Mouse (Mus musculus) C2C12 (cell line): ENCODE data around the gene Ano8.
A peak's percentile ranks its signal among the peaks of the same experiment; 100 is the strongest.

Experiments
- CEBPB ChIP-seq: IDR thresholded peaks from one replicate; pipeline ENCODE4 v1.6.1; 2011; ENCODE audit warnings: low read depth, mild to moderate bottlenecking, control low read depth, moderate library complexity
- CTCF ChIP-seq: IDR thresholded peaks from one replicate; pipeline ENCODE4 v1.5.1; 2011; ENCODE audit not compliant: control insufficient read depth, insufficient read depth, insufficient read length
- FOSL1 ChIP-seq: IDR thresholded peaks from one replicate; pipeline ENCODE4 v1.8.0; 2011; ENCODE audit warnings: mild to moderate bottlenecking, low read length; ENCODE audit not compliant: poor library complexity, insufficient read depth, severe bottlenecking
- MAX ChIP-seq: IDR thresholded peaks from one replicate; pipeline ENCODE4 v1.6.1; 2011; ENCODE audit warnings: mild to moderate bottlenecking, control low read depth
- MYOD1 ChIP-seq: IDR thresholded peaks from one replicate; pipeline ENCODE4 v1.6.1; 2011; ENCODE audit warnings: low read depth; ENCODE audit not compliant: control insufficient read depth, insufficient read length
- MYOG ChIP-seq: IDR thresholded peaks from one replicate; pipeline ENCODE4 v1.6.1; 2011; ENCODE audit not compliant: control insufficient read depth, insufficient read length; ENCODE audit errors: extremely low read depth
- USF1 ChIP-seq: IDR thresholded peaks from one replicate; pipeline ENCODE4 v1.6.1; 2011; ENCODE audit warnings: low read depth, mild to moderate bottlenecking, control low read depth, moderate library complexity

- peak; percentile 78 for TF ChIP-seq CTCF
- TF ChIP-seq MAX = peak; percentile 27
- no peak for TF ChIP-seq CEBPB
- peak; percentile 18 for TF ChIP-seq USF1
- no peak for TF ChIP-seq FOSL1
- no peak for TF ChIP-seq MYOD1
- no peak for TF ChIP-seq MYOG
These were observed 21.0 kb downstream of the Ano8 start, which contains the start of gene Mrpl34 for GRCm38 (mm10) chr8:71464513-71465500.
